Mouse (Mus musculus) lung, adult 2 months (tissue): Measurements from ENCODE around the gene Dido1. TPM values are rescaled to one million over a fixed set of nuclear protein-coding genes. Genes with fewer than 3 reads are reported as not detected.

Experiments
- DNase-seq: peaks from one replicate; pipeline ENCODE4 v3.0.0; 2022
- H3K4me1 ChIP-seq: fragments of 200-500 bp; 2 replicates; pipeline ENCODE4 v1.6.1; 2011; ENCODE audit warnings: low read length; ENCODE audit not compliant: control insufficient read depth, insufficient read depth
- H3K4me3 ChIP-seq: fragments of 200-500 bp; replicated peaks from 2 replicates; pipeline ENCODE3; 2011; ENCODE audit warnings: low read depth, mild to moderate bottlenecking, control low read depth, low read length; ENCODE audit errors: extremely low read depth
- CTCF ChIP-seq: fragments of 200-500 bp; IDR thresholded peaks from 2 replicates; pipeline ENCODE4 v1.5.1; 2011; ENCODE audit warnings: mild to moderate bottlenecking, low read length, control low read depth; ENCODE audit not compliant: insufficient read depth
- POLR2A ChIP-seq: fragments of 200-500 bp; IDR thresholded peaks from 2 replicates; pipeline ENCODE4 v1.6.1; 2011; ENCODE audit warnings: low read depth, mild to moderate bottlenecking, control low read depth, low read length, borderline replicate concordance; ENCODE audit errors: extremely low read depth
- WGBS: fragments of 180-500 bp; shearing (Covaris S2); methylation state at CpG from one replicate; pipeline ENCODE4 v1.1.7; 2018; 5-methylcytosine and 5-hydroxymethylcytosine counted together
- polyA plus RNA-seq: library from polyadenylated mRNA; depleted of rRNA; stranded (reverse); fragments of >200 nt; gene quantifications from 2 replicates; pipeline ENCODE4 v1.2.3, GENCODE M21; 2012

The Dido1 gene
- polyA plus RNA-seq, 1 experiment, result 17.4 TPM

GRCm38 (mm10) chr2:180742820-180743219 lies 33.0 kb upstream of the Dido1 start:
- no peak overlapping the region for H3K4me3 ChIP-seq
- 82% methylated on average over 6 of the region's 6 CpGs for WGBS
- TF ChIP-seq CTCF, result no peak
- no peak for TF ChIP-seq POLR2A
- no peak for DNase-seq
- H3K4me1 ChIP-seq, result no peaks in the 10 kb centered on the region

DNA sequence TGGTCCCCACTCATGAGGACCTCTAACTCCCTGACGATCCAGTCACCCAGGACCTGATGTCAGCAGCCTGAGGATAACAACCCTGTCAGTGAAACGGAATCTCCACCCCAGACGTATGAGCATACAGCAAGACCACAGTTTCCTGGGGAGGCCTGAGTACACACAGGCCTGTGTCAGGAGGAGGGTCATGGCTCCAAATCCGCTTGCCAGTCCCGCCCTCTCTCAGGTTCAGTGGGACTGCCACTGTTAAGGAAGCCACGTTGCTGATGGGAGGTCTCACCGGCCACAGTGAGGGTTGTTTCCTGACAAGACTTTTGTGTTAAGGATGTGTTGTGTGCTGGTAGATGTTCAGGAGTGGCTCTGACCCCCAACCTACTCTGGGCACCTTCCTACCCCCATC lies 31.6 kb upstream of the Dido1 start:
- TF ChIP-seq POLR2A, result no peak
- TF ChIP-seq CTCF, result no peak
- Histone ChIP-seq H3K4me1 (no peaks in the 10 kb centered on the region), H3K4me3 (no peak overlapping the region)
- DNase-seq, result no peak
- WGBS, result 57% methylated on average over 7 of the region's 7 CpGs

- WGBS, result 35% methylated on average over 3 of the region's 3 CpGs
- no peaks in the 10 kb centered on the region for H3K4me1 ChIP-seq
- no peak for TF ChIP-seq CTCF
- no peak for TF ChIP-seq POLR2A
- no peak for DNase-seq
- H3K4me3 ChIP-seq, result no peak overlapping the region
These were observed 30.6 kb upstream of the Dido1 start for GRCm38 (mm10) chr2:180740349-180740748.

GRCm38 (mm10) chr2:180737984-180738383 lies 28.2 kb upstream of the Dido1 start:
- no peak for DNase-seq

GRCm38 (mm10) chr2:180735232-180735631 lies 25.4 kb upstream of the Dido1 start:
- TF ChIP-seq POLR2A (no peak), CTCF (no peak)
- H3K4me1 ChIP-seq, result peaks cover 3% of the 10 kb centered on the region; the same call in 1 of the 2 replicates

More at GRCm38 (mm10) chr2:180737984-180738383, 28.2 kb upstream of the Dido1 start:
- Histone ChIP-seq H3K4me1 (no peaks in the 10 kb centered on the region), H3K4me3 (no peak overlapping the region)
- TF ChIP-seq POLR2A, result no peak
- WGBS, result 70% methylated on average over 2 of the region's 2 CpGs

DNA sequence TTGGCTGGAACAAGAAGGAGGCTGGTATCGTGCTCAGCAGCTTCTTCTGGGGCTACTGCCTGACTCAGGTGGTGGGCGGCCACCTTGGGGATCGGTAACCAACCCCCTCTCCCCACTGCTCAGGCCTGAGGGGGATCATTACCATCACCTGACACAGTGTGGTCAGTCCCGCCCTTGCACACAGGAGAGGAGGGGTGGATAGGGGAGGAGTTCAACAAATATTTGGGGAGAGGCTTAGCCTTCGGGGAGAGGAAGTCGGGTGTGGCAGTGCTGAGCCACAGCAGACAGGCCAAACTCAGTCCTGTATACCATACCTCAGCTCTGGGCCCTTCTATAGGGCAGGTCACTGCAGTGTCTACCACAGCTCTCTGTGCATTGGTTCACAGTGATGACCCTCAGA lies 22.2 kb upstream of the Dido1 start:
- H3K4me1 ChIP-seq, result peaks cover 4% of the 10 kb centered on the region
- TF ChIP-seq POLR2A (no peak), CTCF (no peak)
- H3K4me3 ChIP-seq, result no peak overlapping the region
- DNase-seq, result no peak
- 53% methylated on average over 6 of the region's 6 CpGs for WGBS

More at GRCm38 (mm10) chr2:180735232-180735631, 25.4 kb upstream of the Dido1 start:
- WGBS, result 75% methylated on average over 7 of the region's 7 CpGs
- DNase-seq, result no peak
- no peak overlapping the region for H3K4me3 ChIP-seq

- DNase-seq, result no peak
- Histone ChIP-seq H3K4me3 (no peak overlapping the region), H3K4me1 (peaks cover 9% of the 10 kb centered on the region)
- no peak for TF ChIP-seq POLR2A
- no peak for TF ChIP-seq CTCF
- WGBS, result 40% methylated on average over 3 of the region's 3 CpGs
These were observed 21.2 kb upstream of the Dido1 start for GRCm38 (mm10) chr2:180731036-180731435.

GRCm38 (mm10) chr2:180727613-180728021 lies 17.8 kb upstream of the Dido1 start:
- WGBS, result 50% methylated on average over 4 of the region's 4 CpGs

GRCm38 (mm10) chr2:180726658-180727442 lies 17.1 kb upstream of the Dido1 start:
- WGBS, result 38% methylated on average over 6 of the region's 6 CpGs
- H3K4me3 ChIP-seq, result no peak overlapping the region
- no peak for DNase-seq
- H3K4me1 ChIP-seq, result peaks cover 6% of the 10 kb centered on the region
- TF ChIP-seq POLR2A (no peak), CTCF (no peak)

More at GRCm38 (mm10) chr2:180727613-180728021, 17.8 kb upstream of the Dido1 start:
- TF ChIP-seq CTCF (no peak), POLR2A (no peak)
- Histone ChIP-seq H3K4me3 (no peak overlapping the region), H3K4me1 (peaks cover 9% of the 10 kb centered on the region)
- DNase-seq, result no peak
